Mouse (Mus musculus) hindbrain, embryonic 10.5 days (tissue): Measurements from ENCODE around the gene Cyld. TPM values are rescaled to one million over a fixed set of nuclear protein-coding genes. Genes with fewer than 3 reads are reported as not detected.

Experiments used
- DNase-seq: peaks from one replicate; pipeline ENCODE4 v3.0.0-alpha.2; 2017; ENCODE audit warnings: low spot score
- H3K27ac ChIP-seq: fragments of 300-500 bp; sonication (generic); 2 replicates; pipeline ENCODE4 v1.5.1; 2016; ENCODE audit warnings: mild to moderate bottlenecking, moderate library complexity
- H3K27me3 ChIP-seq: fragments of 300-500 bp; sonication (generic); 2 replicates; pipeline ENCODE4 v1.6.1; 2016; ENCODE audit warnings: mild to moderate bottlenecking; ENCODE audit not compliant: poor library complexity, insufficient read depth, severe bottlenecking
- H3K36me3 ChIP-seq: fragments of 300-500 bp; sonication (generic); 2 replicates; pipeline ENCODE4 v1.6.1; 2016; ENCODE audit warnings: mild to moderate bottlenecking, moderate library complexity
- H3K4me1 ChIP-seq: fragments of 300-500 bp; sonication (generic); replicated peaks from 2 replicates; pipeline ENCODE4 v1.6.1; 2016; ENCODE audit warnings: mild to moderate bottlenecking
- H3K4me3 ChIP-seq: fragments of 300-500 bp; sonication (generic); 2 replicates; pipeline ENCODE4 v1.5.1; 2016; ENCODE audit warnings: mild to moderate bottlenecking, moderate library complexity
- H3K9me3 ChIP-seq: fragments of 300-500 bp; sonication (generic); 2 replicates; pipeline ENCODE4 v1.6.1; 2016; ENCODE audit warnings: mild to moderate bottlenecking, moderate library complexity
- WGBS: fragments of 180-500 bp; shearing (Covaris S2); methylation state at CpG from one replicate; pipeline ENCODE4 v1.1.7; 2016; 5-methylcytosine and 5-hydroxymethylcytosine counted together
- polyA plus RNA-seq: library from polyadenylated mRNA; unstranded; fragments of >200 nt; fragmentation: Nextera tagmentation; extraction: Ambion mirVana; gene quantifications from 2 replicates; pipeline ENCODE4 v1.2.1, GENCODE M21; 2016

The Cyld gene
- polyA plus RNA-seq, 1 experiment from 2014 or later, result 9.8 TPM

DNA sequence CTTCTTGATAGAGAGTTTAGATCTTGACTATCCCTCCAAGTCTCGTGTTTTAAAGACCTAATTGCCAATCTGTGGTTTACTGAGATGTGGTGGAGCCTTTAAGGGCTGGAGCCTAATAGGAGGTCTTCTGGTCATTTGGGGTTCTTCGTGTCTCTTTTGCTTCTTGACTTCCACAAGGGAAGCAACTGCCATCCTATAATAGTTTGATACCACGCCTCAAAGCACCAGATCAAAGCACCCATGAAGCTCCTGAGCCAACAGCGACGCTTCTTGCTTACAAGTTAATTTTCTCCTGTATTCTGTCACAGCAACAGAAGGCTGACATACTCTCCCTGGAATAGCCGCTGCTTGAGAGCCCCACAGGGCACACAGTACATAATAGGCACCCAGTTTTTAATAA, 4.0 kb upstream of the Cyld start:
- Histone ChIP-seq H3K4me3 (no peak overlapping the region), H3K4me1 (peaks cover 20% of the 10 kb centered on the region), H3K36me3 (no peaks in the 10 kb centered on the region), H3K9me3 (no peaks in the 10 kb centered on the region), H3K27ac (no peak overlapping the region), H3K27me3 (peaks cover 16% of the 10 kb centered on the region)
- DNase-seq, result no peak
- 82% methylated on average over 6 of the region's 6 CpGs for WGBS

DNA sequence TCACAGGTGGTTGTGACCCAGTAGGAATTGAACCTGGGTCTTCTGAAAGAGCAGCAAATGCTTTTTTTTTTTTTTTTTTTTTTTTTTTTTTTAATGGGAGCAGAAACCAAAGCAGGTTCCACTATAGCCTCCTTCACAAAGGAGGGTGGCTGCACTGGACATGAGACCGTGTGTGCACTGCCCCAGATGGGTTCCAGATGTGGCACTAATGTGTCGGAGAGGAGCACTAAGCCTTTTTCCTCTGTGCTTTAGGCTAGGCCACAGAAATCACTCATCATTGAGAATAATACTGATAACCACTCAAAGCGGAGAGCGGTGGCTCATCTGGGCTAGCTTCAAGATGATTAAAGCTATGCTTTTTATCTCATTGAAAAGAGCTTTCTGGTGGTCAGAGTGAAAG, 3.5 kb upstream of the Cyld start:
- no peak overlapping the region for H3K27ac ChIP-seq
- peaks cover 16% of the 10 kb centered on the region for H3K27me3 ChIP-seq
- H3K9me3 ChIP-seq, result no peaks in the 10 kb centered on the region
- peaks cover 23% of the 10 kb centered on the region for H3K4me1 ChIP-seq
- WGBS, result 82% methylated on average over 4 of the region's 4 CpGs
- H3K4me3 ChIP-seq, result no peak overlapping the region
- no peak for DNase-seq
- H3K36me3 ChIP-seq, result no peaks in the 10 kb centered on the region

DNA sequence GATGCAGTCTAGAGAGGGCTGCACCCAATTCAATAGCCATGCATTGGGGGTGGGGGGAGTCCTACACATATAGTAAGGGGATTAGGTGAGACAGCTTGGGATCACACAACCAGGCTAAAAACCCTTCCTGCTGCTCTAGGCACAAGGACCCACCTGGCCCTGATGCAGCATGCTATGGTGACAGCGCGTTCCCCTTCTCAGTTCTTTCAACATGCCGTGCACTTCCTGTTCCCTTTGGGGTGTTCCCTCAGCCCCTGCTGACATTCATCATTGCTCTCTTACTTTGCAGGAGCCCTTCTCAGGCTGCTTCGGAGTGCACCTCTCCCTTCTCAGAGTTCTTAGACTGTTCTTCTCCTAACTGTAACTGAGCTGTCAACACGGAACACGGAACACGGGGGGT, 2.5 kb upstream of the Cyld start:
- Histone ChIP-seq H3K36me3 (no peaks in the 10 kb centered on the region), H3K4me1 (peaks cover 23% of the 10 kb centered on the region), H3K27me3 (peaks cover 16% of the 10 kb centered on the region), H3K27ac (no peak overlapping the region), H3K4me3 (no peak overlapping the region), H3K9me3 (no peaks in the 10 kb centered on the region)
- 78% methylated on average over 7 of the region's 7 CpGs for WGBS
- no peak for DNase-seq

DNA sequence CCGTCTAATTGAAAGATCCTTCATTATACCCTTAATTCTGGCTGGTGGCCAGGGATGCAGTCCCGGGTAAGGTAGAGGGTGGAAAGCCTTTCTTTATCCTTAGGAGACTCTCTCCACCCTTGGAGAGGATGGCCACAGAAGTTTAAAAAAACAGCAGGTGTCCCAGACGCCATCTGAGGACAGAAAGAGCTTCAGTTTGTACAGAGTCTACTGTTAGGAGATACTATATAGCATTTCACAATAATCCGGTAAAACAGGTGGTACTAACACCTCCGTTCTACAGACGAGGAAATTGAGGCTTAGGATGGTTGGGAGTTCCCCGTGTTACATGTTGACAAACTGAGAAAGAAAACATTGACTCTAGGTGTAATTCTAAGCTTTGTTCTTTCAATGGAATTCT, 600 bp upstream of the Cyld start:
- 28% methylated on average over 7 of the region's 7 CpGs for WGBS
- no peaks in the 10 kb centered on the region for H3K9me3 ChIP-seq
- DNase-seq, result no peak
- H3K36me3 ChIP-seq, result no peaks in the 10 kb centered on the region
- H3K4me1 ChIP-seq, result peaks cover 23% of the 10 kb centered on the region
- peaks cover 16% of the 10 kb centered on the region for H3K27me3 ChIP-seq
- peak overlapping the region; percentile 79 for H3K4me3 ChIP-seq
- 0 out of 2 replicates have a peak overlapping the region, but pooled peaks have one; percentile 91 for H3K27ac ChIP-seq

DNA sequence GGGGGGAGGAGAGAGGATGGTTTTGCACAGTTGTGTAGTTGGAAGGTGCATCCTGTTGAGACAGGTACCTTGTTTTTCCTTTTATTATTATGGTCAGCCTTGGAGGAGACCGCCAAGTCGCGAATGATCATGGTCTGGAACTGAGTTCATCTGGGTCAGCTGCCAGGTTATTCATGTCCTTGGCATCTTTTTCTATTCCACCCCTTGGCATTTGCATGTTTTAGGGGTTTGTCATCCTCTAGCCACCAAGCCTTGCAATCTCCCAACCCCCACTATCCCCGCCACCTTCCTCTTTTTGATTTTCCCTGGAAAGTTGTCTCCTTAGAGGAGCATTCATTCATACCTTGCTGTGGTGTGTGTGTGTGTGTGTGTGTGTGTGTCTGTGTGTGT, 809 bp downstream of the Cyld start:
- no peak for DNase-seq
- no peaks in the 10 kb centered on the region for H3K36me3 ChIP-seq
- H3K4me1 ChIP-seq, result peaks cover 19% of the 10 kb centered on the region
- H3K27me3 ChIP-seq, result peaks cover 16% of the 10 kb centered on the region
- H3K27ac ChIP-seq, result peak overlapping the region; percentile 91
- peak overlapping the region; percentile 79 for H3K4me3 ChIP-seq
- no peaks in the 10 kb centered on the region for H3K9me3 ChIP-seq
- 15% methylated on average over 4 of the region's 4 CpGs for WGBS

DNA sequence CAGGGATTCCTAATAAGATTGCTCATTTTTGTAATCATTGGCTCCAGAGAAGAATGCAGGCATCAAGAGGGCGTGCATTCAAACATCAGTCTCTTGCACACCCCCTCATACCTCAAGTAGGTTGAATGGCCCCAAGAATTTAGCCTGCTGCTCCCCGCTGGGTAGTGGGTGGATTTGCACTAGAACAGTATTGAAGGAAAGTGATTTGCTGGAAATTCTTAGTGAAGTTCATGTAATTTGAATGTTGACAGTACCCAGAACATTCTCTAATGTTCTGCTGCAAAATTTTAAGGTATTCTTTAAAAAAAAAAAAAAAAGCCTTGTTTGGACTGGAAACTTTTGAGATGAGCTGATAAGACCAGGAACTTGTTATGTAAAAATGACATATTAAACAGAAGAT, 1.2 kb downstream of the Cyld start:
- Histone ChIP-seq H3K4me1 (peaks cover 16% of the 10 kb centered on the region), H3K27me3 (peaks cover 16% of the 10 kb centered on the region), H3K27ac (no peak overlapping the region), H3K36me3 (no peaks in the 10 kb centered on the region), H3K9me3 (no peaks in the 10 kb centered on the region), H3K4me3 (peak overlapping the region; percentile 79)
- 42% methylated on average over 2 of the region's 2 CpGs for WGBS
- DNase-seq, result no peak

DNA sequence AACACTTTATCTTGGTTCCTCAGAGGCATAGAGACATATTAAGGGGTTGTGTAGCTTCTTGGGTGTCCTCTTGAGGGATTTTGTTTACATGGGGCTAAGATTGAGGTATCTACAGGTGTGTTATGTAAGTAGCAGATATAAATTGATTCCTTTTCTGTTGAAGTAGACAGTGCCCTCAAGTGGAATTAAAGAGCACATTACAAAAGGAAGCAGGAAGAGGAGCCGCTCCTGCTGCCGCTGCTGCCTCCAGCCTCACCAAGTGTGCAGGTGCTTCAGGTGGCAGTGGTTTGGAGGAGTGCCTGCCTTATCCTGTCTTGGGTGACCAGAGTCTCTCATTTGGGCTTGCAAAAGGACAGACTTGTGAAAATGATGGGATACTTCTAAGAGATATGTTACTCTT, 4.8 kb downstream of the Cyld start:
- no peak overlapping the region for H3K27ac ChIP-seq
- no peak for DNase-seq
- no peaks in the 10 kb centered on the region for H3K9me3 ChIP-seq
- H3K27me3 ChIP-seq, result no peaks in the 10 kb centered on the region
- H3K4me1 ChIP-seq, result peaks cover 10% of the 10 kb centered on the region
- no peak overlapping the region for H3K4me3 ChIP-seq
- WGBS, result 30% methylated on average over 2 of the region's 2 CpGs
- no peaks in the 10 kb centered on the region for H3K36me3 ChIP-seq

DNA sequence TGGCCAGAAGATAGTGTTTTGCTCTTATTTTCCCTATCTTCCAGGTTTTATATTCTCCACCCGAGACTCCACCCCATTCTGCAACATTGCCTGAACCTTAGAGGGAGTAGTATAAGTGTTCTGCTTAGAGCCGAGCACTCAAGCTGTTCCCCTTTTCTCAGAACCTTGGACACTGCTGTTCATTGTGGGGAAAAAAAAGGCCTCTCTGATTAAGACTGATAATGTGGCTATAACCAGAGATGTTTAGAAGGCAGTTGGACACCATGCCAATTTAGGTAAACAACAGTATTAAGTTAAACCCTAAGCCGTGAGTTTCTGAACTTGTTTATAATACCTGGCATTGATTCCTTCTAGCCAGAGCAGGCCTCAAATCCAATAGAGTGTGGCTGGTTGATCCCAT, 6.0 kb downstream of the Cyld start:
- Histone ChIP-seq H3K27me3 (no peaks in the 10 kb centered on the region), H3K27ac (no peak overlapping the region), H3K4me3 (no peak overlapping the region), H3K36me3 (no peaks in the 10 kb centered on the region), H3K9me3 (no peaks in the 10 kb centered on the region), H3K4me1 (peaks cover 3% of the 10 kb centered on the region)
- no peak for DNase-seq
- 91% methylated on average over 3 of the region's 3 CpGs for WGBS

DNA sequence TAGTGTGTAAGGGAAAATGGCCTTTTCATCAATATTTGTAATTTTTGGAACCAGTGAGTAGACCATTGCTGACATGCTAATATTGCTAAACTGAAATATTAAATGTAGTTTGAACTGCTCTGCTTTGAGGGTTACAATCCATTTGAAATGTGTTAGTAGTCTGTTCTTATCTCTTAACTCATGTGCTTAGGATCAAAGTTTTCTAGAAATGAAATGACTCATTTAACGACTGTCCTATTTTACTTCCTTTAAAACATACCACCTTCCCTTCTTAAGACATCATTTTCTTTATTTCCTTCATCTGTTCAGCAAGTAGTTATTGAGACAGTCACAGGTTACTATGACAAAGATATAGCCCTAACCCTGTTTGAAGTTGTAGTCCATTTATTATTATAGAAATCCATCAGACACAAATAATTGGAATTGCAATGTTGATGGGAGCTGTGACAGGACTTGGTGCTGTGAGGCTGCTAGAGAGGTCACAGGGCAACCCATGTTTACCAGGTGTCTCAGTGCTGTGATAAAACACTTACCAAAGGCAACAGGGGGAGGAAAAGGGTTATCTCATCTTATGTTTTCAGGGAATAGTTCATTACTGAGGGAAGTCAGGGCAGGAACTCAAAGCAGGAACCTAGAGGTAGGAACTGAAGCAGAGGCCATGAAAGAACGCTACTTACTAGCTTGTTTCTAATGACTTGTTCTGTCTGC, 26.6 kb downstream of the Cyld start:
- peaks cover 28% of the 10 kb centered on the region for H3K36me3 ChIP-seq
- no peaks in the 10 kb centered on the region for H3K9me3 ChIP-seq
- H3K4me1 ChIP-seq, result no peaks in the 10 kb centered on the region
- H3K27ac ChIP-seq, result no peak overlapping the region
- H3K27me3 ChIP-seq, result no peaks in the 10 kb centered on the region
- WGBS, result 94% methylated on average over 2 of the region's 2 CpGs
- DNase-seq, result no peak
- no peak overlapping the region for H3K4me3 ChIP-seq

DNA sequence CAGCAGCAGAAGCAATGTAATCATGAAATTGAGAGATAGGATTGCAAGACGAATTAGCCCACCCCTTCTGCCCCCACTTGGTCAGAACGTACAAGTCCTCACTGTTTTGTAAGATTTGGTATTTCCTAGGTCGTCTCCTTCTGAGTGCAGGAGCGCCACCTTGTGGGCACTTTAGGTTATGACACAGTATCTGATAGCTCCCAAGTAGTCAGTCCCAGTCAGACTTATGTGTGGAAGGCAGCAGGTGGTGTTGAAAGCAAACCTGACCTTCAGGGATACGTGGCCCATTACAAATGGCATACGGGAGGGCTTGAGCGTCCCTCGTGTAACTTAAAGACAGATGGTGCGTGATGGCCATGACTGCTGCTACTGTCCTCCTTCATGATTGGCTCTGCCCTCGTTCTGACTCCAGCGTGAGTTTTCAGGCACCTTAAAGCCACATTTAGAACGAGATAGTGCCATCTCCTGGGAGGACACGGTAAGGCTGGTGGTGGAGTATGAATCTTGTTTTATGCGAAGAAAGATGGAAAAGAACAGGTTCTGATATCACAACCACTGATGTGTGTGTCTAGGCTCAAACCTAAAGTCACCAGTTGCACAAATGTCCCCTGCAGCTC, 58.5 kb downstream of the Cyld start:
- DNase-seq, result peak; percentile 87
- H3K4me3 ChIP-seq, result peak overlapping the region; percentile 28; the same call in 1 of the 2 replicates
- no peaks in the 10 kb centered on the region for H3K9me3 ChIP-seq
- H3K27ac ChIP-seq, result no peak overlapping the region
- WGBS, result 4% methylated on average over 14 of the region's 14 CpGs
- H3K36me3 ChIP-seq, result no peaks in the 10 kb centered on the region
- peaks cover 19% of the 10 kb centered on the region for H3K27me3 ChIP-seq
- H3K4me1 ChIP-seq, result peaks cover 22% of the 10 kb centered on the region

DNA sequence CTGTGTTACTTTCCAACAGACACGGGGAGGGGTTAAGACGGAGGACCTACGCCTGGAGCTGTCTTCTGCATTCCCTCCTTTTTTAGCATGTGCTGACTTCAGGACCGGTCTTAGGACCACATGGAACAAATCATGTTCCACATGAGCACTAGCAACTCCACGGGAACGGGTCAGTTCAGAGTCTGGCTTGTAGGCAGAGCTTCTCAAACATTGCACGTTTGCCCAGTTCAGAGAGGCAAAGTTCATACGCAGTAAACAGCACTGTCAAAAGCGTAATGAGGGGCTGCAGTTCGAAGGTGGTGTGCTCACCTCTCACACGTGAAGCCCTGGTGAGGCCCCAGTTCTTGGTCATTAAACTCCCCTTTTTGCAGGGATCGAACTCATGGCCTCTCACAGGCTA, 65.2 kb downstream of the Cyld start:
- H3K36me3 ChIP-seq, result no peaks in the 10 kb centered on the region
- DNase-seq, result no peak
- peaks cover 17% of the 10 kb centered on the region for H3K4me1 ChIP-seq
- no peaks in the 10 kb centered on the region for H3K9me3 ChIP-seq
- H3K4me3 ChIP-seq, result no peak overlapping the region
- no peak overlapping the region for H3K27ac ChIP-seq
- 89% methylated on average over 12 of the region's 12 CpGs for WGBS
- H3K27me3 ChIP-seq, result peaks cover 8% of the 10 kb centered on the region; the same call in 1 of the 2 replicates

DNA sequence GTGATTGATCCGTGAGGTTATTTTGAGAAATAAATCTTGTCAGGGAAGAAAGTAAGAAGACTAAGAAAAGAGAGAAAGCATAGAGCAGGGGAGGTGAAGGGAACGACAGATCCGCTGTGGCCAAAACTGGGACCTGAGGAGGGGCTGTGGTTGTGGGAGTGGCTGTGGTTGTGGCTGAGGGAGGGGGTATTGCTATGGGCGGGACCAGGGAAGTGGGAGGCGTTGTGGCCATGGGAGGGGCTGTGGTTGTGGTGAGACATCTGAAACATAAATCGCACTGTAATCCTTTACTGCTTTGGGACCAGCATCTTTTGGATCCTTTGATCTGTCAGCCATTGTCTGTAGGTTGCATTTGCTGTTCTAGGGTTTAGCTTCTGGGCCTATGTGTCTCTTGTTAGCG, 74.4 kb downstream of the Cyld start:
- DNase-seq, result no peak
- H3K27ac ChIP-seq, result no peak overlapping the region
- 80% methylated on average over 7 of the region's 7 CpGs for WGBS
- no peaks in the 10 kb centered on the region for H3K27me3 ChIP-seq
- H3K4me3 ChIP-seq, result no peak overlapping the region
- no peaks in the 10 kb centered on the region for H3K36me3 ChIP-seq
- H3K9me3 ChIP-seq, result peaks cover 20% of the 10 kb centered on the region; the same call in 1 of the 2 replicates
- peaks cover 18% of the 10 kb centered on the region for H3K4me1 ChIP-seq

DNA sequence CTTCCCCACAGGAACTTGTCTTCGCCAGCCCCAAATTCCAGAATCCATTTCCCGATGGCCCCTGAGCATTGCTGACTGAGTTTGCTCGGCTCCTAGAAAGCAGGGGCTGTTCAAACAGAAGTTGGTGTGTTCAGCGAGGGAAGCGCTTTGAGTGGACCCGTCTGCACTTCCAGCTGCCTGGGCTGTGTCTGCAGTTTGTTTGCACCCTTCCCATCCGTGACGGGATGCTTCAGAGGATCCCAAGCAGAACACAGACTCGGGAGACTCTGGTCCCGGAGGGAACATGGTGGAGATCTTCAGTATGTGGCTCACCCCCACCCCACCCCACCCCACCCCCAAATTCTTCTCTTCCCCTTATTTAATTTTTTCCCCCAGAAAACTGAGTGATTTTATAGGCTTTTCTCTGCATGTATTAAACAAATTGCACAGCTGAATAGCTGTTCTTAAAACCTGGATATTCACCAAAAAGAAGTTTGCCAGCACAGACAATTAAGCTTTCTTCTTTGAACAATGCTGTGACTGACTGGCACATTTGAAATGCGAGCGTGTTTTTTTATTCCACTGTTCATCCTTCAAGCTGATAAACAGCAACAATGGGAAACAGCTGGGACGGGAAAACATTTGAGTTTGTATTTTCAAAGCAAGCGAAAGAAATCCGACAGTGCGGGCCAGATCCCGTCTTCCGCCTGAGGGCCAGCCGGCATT, 77.9 kb downstream of the Cyld start:
- WGBS, result 48% methylated on average over 19 of the region's 19 CpGs
- no peaks in the 10 kb centered on the region for H3K27me3 ChIP-seq
- no peak overlapping the region for H3K4me3 ChIP-seq
- H3K36me3 ChIP-seq, result no peaks in the 10 kb centered on the region
- peak overlapping the region; percentile 29; the same call in 1 of the 2 replicates for H3K27ac ChIP-seq
- peaks cover 7% of the 10 kb centered on the region; the same call in 1 of the 2 replicates for H3K9me3 ChIP-seq
- peaks cover 18% of the 10 kb centered on the region for H3K4me1 ChIP-seq
- no peak for DNase-seq
